Mouse (Mus musculus) myocyte (in vitro differentiated cells): ENCODE results near the gene Rd3l. TPM values are rescaled to one million over a fixed set of nuclear protein-coding genes. Genes with fewer than 3 reads are reported as not detected.

Source experiments
- H3K27me3 ChIP-seq: one replicate; pipeline ENCODE4 v1.6.1; 2011; ENCODE audit not compliant: control insufficient read depth, insufficient read depth, insufficient read length
- H3K36me3 ChIP-seq: one replicate; pipeline ENCODE4 v1.6.1; 2011; ENCODE audit not compliant: control insufficient read depth, insufficient read depth
- H3K4me2 ChIP-seq: one replicate; pipeline ENCODE4 v1.6.1; 2011; ENCODE audit warnings: low read depth, control low read depth
- H3K4me3 ChIP-seq: one replicate; pipeline ENCODE4 v1.5.1; 2011; ENCODE audit warnings: mild to moderate bottlenecking, control low read depth, moderate library complexity
- H3K79me2 ChIP-seq: one replicate; pipeline ENCODE4 v1.6.1; 2011; ENCODE audit not compliant: control insufficient read depth, insufficient read depth
- H3ac ChIP-seq: one replicate; pipeline ENCODE4 v1.6.1; 2011; ENCODE audit not compliant: control insufficient read depth, insufficient read length
- CEBPB ChIP-seq: IDR thresholded peaks from 2 replicates; pipeline ENCODE4 v1.6.1; 2011; ENCODE audit warnings: mild to moderate bottlenecking, moderate library complexity; ENCODE audit not compliant: poor library complexity, insufficient read depth, severe bottlenecking
- E2F4 ChIP-seq: IDR thresholded peaks from one replicate; pipeline ENCODE4 v1.6.1; 2011; ENCODE audit warnings: mild to moderate bottlenecking, control low read depth, moderate library complexity; ENCODE audit not compliant: insufficient read depth
- MAX ChIP-seq: IDR thresholded peaks from one replicate; pipeline ENCODE4 v1.6.1; 2011; ENCODE audit warnings: low read depth, mild to moderate bottlenecking, control low read depth
- MYOD1 ChIP-seq, 3 experiments: IDR thresholded peaks; one replicate each; pipeline ENCODE4 v1.6.1; 2011; ENCODE audit warnings: control low read depth in 2 of 3, low read depth in 2 of 3, mild to moderate bottlenecking in 2 of 3, moderate library complexity in 1 of 3; ENCODE audit not compliant: insufficient read length in 2 of 3, control insufficient read depth in 1 of 3
- MYOG ChIP-seq, 3 experiments: IDR thresholded peaks; one replicate each; pipeline ENCODE4 v1.6.1; 2011; ENCODE audit warnings: control low read depth in 2 of 3, low read depth in 2 of 3, mild to moderate bottlenecking in 2 of 3; ENCODE audit not compliant: insufficient read length in 2 of 3, control insufficient read depth in 1 of 3, insufficient read depth in 1 of 3
- POLR2A ChIP-seq: IDR thresholded peaks from one replicate; pipeline ENCODE4 v1.6.1; 2011; ENCODE audit warnings: low read depth, mild to moderate bottlenecking, control low read depth, moderate library complexity; ENCODE audit not compliant: insufficient read length
- POLR2AphosphoS2 ChIP-seq: IDR thresholded peaks from one replicate; pipeline ENCODE4 v1.6.1; 2011; ENCODE audit warnings: low read depth, control low read depth; ENCODE audit not compliant: insufficient read length
- REST ChIP-seq: IDR thresholded peaks from one replicate; pipeline ENCODE4 v1.6.1; 2011; ENCODE audit warnings: mild to moderate bottlenecking, control low read depth, moderate library complexity; ENCODE audit not compliant: insufficient read depth, insufficient read length
- SRF ChIP-seq: IDR thresholded peaks from one replicate; pipeline ENCODE4 v1.6.1; 2011; ENCODE audit warnings: low read depth; ENCODE audit not compliant: control insufficient read depth, insufficient read length
- TCF12 ChIP-seq: IDR thresholded peaks from one replicate; pipeline ENCODE4 v1.6.1; 2011; ENCODE audit warnings: mild to moderate bottlenecking, control low read depth; ENCODE audit not compliant: poor library complexity, insufficient read depth, severe bottlenecking
- TCF3 ChIP-seq: IDR thresholded peaks from one replicate; pipeline ENCODE4 v1.6.1; 2011; ENCODE audit warnings: low read depth, control low read depth; ENCODE audit not compliant: insufficient read length
- USF1 ChIP-seq: IDR thresholded peaks from one replicate; pipeline ENCODE4 v1.6.1; 2011; ENCODE audit warnings: low read depth, mild to moderate bottlenecking, control low read depth, moderate library complexity
- polyA plus RNA-seq: library from polyadenylated mRNA; unstranded; fragments of >200 nt; fragmentation: generic; extraction: Trizol; gene quantifications from one replicate; pipeline ENCODE4 v1.2.1, GENCODE M21; 2012; ENCODE audit warnings: missing spikeins

Gene Rd3l
- polyA plus RNA-seq, 1 experiment, result not detected

DNA sequence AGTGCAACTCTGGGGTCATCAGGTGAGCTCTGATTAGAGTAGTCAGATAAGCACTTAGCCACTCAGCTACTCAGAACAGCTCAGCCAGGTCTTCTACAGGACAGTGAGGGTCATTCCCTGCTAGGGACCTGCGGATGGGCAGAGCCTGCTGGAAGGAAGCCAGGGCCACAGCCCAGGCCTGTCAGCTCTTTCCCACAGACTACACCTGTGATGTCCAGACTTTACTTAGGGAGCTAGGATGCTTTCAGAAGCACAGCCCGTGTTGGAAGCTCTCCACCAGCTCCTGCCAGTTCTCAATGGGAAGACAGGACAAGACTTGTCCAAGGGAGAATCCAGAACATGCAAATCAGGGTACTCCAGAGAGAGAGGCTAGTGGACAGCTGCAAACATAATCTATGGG is 47.1 kb downstream of the Rd3l start:
- Histone ChIP-seq H3K4me3 (no peak overlapping the region), H3K36me3 (no peaks in the 10 kb centered on the region), H3K27me3 (no peaks in the 10 kb centered on the region), H3ac (no peak overlapping the region), H3K4me2 (no peak overlapping the region), H3K79me2 (no peaks in the 10 kb centered on the region)
- no peak for TF ChIP-seq CEBPB
- no peak for TF ChIP-seq REST
- TF ChIP-seq MAX, result no peak
- TF ChIP-seq USF1, result no peak

DNA sequence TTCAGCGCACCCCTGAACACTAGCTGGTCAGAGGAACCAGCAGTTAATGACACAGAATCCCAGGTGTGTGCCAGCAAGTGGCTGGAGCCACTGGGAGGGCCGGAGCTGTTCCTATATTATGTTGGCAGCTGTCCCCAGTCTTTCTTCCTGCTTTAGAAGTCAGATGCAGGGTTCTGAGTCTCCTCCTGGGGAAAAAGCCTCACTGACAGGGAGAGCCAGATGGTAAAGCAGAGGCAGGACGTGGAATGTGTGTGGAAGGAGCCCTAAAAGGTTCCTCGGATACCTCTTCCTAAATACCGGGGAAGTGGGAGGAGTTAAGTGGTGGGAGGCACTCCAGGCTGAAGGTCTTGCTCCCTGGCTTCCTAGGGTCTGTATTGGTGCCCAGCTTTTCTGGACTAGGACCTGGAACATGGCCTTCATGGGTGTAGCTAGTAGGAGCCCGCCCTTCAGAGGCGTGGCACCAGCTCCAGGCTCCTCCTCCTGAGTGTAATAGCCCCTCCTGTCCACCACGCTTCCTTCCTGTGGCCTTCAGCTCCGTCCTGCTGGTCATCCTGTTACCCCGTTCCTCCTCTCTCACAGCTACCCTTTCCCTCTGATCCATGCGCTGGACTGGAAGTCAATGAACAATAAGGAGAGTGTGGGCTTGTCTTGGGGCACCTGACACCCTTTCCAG is 47.9 kb downstream of the Rd3l start:
- H3K4me2 ChIP-seq, result no peak overlapping the region
- no peak overlapping the region for H3K4me3 ChIP-seq
- no peaks in the 10 kb centered on the region for H3K36me3 ChIP-seq
- no peak overlapping the region for H3ac ChIP-seq
- no peaks in the 10 kb centered on the region for H3K27me3 ChIP-seq
- H3K79me2 ChIP-seq, result no peaks in the 10 kb centered on the region
- TF ChIP-seq SRF (no peak), TCF3 (no peak), USF1 (no peak), MAX (no peak), REST (no peak), MYOD1 (IDR thresholded peaks at IDR 0.05; ENCODE audit: control insufficient read depth in 1 of 3, insufficient read length in 2 of 3, low read depth in 2 of 3) (no peak), E2F4 (no peak), POLR2A (no peak), TCF12 (no peak), CEBPB (no peak), MYOG (IDR thresholded peaks at IDR 0.05; ENCODE audit: control insufficient read depth in 1 of 3, insufficient read depth in 1 of 3, insufficient read length in 2 of 3, low read depth in 2 of 3) (no peak), POLR2AphosphoS2 (no peak)

DNA sequence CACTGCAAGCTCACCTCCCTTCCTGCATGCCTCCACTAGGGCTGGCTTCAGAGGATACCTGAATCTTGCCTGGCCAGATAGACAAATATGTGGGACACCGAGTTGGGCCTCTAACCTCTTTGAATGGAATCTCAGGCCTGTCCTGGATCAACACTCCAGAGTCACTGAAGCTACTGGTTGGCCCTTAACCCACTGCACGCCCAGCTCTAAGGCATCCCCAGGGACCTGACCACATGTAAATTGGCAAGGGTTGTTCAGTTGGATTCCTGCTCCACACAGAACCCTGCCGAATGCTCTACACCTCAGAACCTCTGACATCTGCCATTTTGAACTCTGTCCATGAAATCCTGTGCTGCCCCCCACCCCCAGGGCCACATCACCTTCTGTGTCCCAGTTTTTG is 48.6 kb downstream of the Rd3l start:
- Histone ChIP-seq H3K4me2 (no peak overlapping the region), H3ac (no peak overlapping the region), H3K4me3 (no peak overlapping the region), H3K27me3 (no peaks in the 10 kb centered on the region), H3K36me3 (no peaks in the 10 kb centered on the region), H3K79me2 (no peaks in the 10 kb centered on the region)
- TF ChIP-seq MYOG (IDR thresholded peaks at IDR 0.05; ENCODE audit: control insufficient read depth in 1 of 3, insufficient read depth in 1 of 3, insufficient read length in 2 of 3, low read depth in 2 of 3) (no peak), MYOD1 (IDR thresholded peaks at IDR 0.05; ENCODE audit: control insufficient read depth in 1 of 3, insufficient read length in 2 of 3, low read depth in 2 of 3) (no peak), MAX (no peak), SRF (no peak), CEBPB (no peak), POLR2AphosphoS2 (no peak), TCF12 (no peak), USF1 (no peak), TCF3 (no peak), E2F4 (no peak), POLR2A (no peak), REST (no peak)

DNA sequence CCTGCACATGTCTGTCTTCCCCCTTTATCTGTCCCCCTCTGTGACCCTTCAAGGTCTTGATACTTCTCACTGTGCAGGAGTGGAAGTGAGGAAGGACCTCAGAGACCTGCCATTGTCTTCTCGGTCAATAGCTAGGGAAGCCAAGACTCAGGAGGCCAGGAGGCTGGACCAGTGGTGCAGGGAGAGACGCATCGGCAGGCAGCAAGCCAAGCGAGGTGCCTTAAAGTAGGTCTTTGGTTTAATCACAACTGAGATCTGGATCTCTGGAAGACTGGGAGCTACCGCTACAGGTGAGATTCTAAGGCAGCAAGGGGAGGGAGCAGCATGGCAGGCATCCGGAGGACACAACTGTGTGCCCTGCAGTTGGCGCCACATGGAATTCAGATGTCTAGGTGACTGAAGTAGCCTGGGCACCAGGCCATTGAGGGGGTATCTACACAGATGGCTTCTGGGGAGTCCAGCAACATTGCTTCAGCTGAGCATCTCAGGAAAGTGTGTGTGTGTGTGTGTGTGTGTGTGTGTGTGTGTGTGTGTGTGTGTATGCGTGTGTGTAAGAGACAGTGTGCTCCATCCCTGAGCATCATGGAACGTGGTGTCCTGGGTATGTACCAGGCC is 49.6 kb downstream of the Rd3l start:
- Histone ChIP-seq H3K79me2 (no peaks in the 10 kb centered on the region), H3K4me2 (no peak overlapping the region), H3ac (no peak overlapping the region), H3K27me3 (no peaks in the 10 kb centered on the region), H3K36me3 (no peaks in the 10 kb centered on the region), H3K4me3 (no peak overlapping the region)
- no peak for TF ChIP-seq E2F4
- TF ChIP-seq MAX, result no peak
- no peak for TF ChIP-seq REST
- TF ChIP-seq USF1, result no peak
- no peak for TF ChIP-seq POLR2AphosphoS2
- TF ChIP-seq MYOD1 (IDR thresholded peaks at IDR 0.05; ENCODE audit: control insufficient read depth in 1 of 3, insufficient read length in 2 of 3, low read depth in 2 of 3), result no peak
- no peak for TF ChIP-seq TCF3
- no peak for TF ChIP-seq MYOG (IDR thresholded peaks at IDR 0.05; ENCODE audit: control insufficient read depth in 1 of 3, insufficient read depth in 1 of 3, insufficient read length in 2 of 3, low read depth in 2 of 3)
- no peak for TF ChIP-seq SRF
- TF ChIP-seq POLR2A, result no peak
- no peak for TF ChIP-seq CEBPB
- no peak for TF ChIP-seq TCF12

Other genes starting within 250 kb of the Rd3l start
- 252 TPM for gene Klc1, start 222.5 kb downstream of the Rd3l start, polyA plus RNA-seq
- gene Xrcc3, start 167.4 kb downstream of the Rd3l start, polyA plus RNA-seq, result 4.9 TPM
- gene Zfyve21, start 167.1 kb downstream of the Rd3l start, polyA plus RNA-seq, result 77.7 TPM
- gene Ppp1r13b, start 73.2 kb downstream of the Rd3l start, polyA plus RNA-seq, result 7.4 TPM
- 645 TPM for gene Atp5mpl, start 14.3 kb downstream of the Rd3l start, polyA plus RNA-seq
- gene Tdrd9, start 9.8 kb downstream of the Rd3l start, polyA plus RNA-seq, result 1.7 TPM
- 0.04 TPM for gene Aspg, start 125.4 kb upstream of the Rd3l start, polyA plus RNA-seq
- 0.02 TPM for gene Kif26a, start 164.9 kb upstream of the Rd3l start, polyA plus RNA-seq